Mouse (Mus musculus) C3H10T1/2 (cell line): Measurements from ENCODE around the gene Lrrk1. TPM values are rescaled to one million over a fixed set of nuclear protein-coding genes. Genes with fewer than 3 reads are reported as not detected.

Source experiments
- polyA plus RNA-seq, 2 experiments: library from polyadenylated mRNA; unstranded; fragments of >200 nt; fragmentation: generic; extraction: Trizol; gene quantifications; one replicate each; pipeline ENCODE4 v1.2.1; 2012; ENCODE audit warnings: missing spikeins in 2 of 2

Lrrk1 gene
- 10 to 100 TPM; 19.5 to 29.5 TPM for polyA plus RNA-seq

DNA sequence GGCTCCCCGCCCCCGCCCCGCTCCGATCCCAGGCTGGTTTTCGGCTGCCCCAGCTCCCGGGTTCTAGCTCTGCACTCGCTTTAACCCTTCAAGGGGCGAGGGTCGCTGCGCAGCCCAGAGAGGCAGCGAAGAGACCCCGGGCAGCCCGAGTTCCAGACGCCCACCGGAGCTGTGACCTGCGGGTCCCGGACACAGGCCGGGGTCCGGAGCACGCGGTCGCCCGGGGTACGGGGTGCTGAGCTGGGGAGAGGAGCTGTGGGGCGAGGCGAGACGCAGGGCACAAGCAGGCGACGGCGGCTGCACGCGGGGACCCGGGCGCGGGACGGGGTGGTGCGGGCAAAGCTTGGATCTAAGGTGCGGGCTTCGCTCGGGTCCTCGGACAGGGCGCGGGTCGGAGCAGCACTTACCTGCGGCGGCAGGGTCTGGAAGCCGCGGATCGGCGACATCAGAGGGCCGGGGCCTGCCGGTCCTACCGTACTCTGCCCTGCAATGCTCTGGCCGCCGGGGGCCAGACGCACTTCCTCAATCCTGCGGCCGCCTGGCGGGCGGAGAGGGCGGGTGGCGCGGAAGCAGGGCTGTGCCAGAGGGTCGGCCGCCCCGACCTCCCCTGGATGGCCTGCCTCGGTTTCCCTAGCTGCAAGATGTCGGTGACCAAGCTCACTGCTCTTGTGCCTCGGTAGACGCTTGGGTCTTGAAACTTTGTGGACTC lies at the start of gene Lrrk1:
TSS of gene Lrrk1 (minus strand) at position 538 of the 709 bp plus-strand sequence.

DNA sequence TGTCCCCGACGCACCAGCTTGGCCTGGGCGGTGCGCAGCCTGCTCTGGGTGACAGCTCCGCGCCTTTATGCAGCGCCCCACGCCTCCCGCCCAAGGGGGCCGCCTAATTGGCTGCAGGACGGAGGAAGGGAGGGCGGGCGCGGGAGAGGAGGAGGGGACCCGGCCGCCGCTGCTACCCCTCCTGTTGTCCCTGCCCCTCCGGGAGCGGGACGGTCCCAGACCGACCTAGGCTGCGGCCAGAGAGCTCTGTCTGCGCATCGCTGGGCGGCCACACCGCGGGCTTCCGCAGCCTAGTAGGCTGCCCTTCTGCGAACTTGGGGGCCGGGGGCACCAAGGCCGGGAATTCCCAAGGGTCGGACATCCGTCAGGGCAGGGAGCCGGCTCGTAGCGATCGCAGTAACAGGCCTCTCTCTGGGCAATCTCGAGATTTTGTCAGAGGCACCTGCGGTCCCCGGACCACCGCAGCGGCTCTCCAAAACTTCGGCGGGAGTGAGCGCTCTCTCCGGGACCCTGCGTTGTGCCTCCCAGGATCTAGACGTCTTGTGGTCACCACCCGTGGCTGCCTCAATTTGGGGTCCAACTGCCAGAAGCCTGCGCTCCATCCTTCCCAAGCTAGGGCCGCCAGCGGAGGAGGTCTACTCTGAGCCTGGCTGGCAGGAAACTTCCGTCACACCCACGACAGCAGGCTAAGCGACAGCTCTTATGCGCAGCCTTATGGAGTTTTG lies 39.4 kb upstream of the Lrrk1 start, which contains the start of gene Aldh1a3:
TSS of gene Aldh1a3 (minus strand) at position 81 of the 725 bp plus-strand sequence.

GRCm38 (mm10) chr7:66365904-66366303 lies 22.2 kb downstream of the Lrrk1 start, which contains the start of gene Gm10974:
Gene Gm10974 (plus strand): TSS chr7:66365905.

Other genes with a start within 250 kb of the Lrrk1 start
- not detected for gene Gm10974, start 22.4 kb downstream of the Lrrk1 start, polyA plus RNA-seq
- 1 to 10 TPM in 1 of 2 experiments, under 1 TPM in 1; 0.17 to 1.1 TPM for gene Aldh1a3, start 39.2 kb upstream of the Lrrk1 start, polyA plus RNA-seq